Comparison of ENCODE assay signal across 8 mouse cellular contexts in the genomic region with DNA sequence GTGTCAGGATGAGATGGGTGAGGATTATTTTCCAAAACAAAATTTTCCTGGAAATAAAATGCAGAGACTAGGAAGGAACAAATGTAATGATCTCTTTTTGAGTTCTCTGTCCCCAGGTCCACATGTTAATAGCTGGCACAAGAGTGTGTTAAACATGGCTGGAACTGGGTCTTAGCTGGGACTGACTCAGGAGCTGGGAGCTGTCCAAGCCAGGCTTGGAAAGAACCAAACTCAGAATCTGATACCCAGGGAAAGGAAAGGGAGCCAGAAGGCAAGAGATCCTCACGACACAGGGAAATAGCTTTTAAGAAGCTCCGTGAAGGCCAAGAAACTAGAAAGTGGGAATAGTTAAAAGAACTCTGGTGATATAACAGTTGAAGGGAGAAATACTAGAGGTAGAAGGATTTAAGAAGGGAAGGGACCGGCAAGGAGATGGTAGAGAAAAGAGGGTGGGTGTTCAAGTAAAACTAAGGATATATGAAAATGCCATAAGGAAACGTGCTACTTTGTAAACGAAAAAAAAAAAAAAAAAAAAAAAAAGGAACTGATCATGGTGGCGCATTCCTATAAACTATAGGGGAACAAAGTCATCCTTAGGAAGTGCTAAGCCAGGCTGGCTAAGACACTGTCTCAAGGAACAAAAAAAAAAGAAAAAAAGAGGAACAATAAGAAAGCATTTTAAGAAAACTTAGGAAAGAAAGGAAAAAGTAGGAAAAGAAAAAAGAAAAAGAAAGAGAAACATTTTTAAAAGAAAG. TPM values are rescaled to one million over a fixed set of nuclear protein-coding genes. Genes with fewer than 3 reads are reported as not detected.
A peak's percentile ranks its signal among the peaks of the same experiment; 100 is the strongest.
DNase-seq lines count a peak whose midpoint lies in the region; ATAC-seq and TF ChIP-seq lines count a peak whose summit lies in the region.

No protein-coding gene starts in this region.

- H3K79me2 ChIP-seq in MEL (ENCODE audit: control insufficient read depth, insufficient read depth, low read length, poor library complexity), result peaks cover 21% of the 10 kb centered on the region

- ATAC-seq in cerebellum, adult (ENCODE audit: insufficient number of reproducible peaks, low FRiP score, low TSS enrichment), result no peak
- ATAC-seq in hindbrain, postnatal 0 days, result 0 out of 2 replicates have a peak, but pooled peaks have one; percentile 10
- peak; percentile 15; the same call in 1 of the 2 replicates for ATAC-seq in midbrain, postnatal 0 days (ENCODE audit: low FRiP score)

- H3K36me3 ChIP-seq in MEL (ENCODE audit: control insufficient read depth in 1 of 2, insufficient read depth in 2 of 2, low read length in 2 of 2), result peaks cover 0 to 10% of the 10 kb centered on the region in 2 experiments; a peak in 2 of 4 replicates
- H3K36me3 ChIP-seq in hindbrain, postnatal 0 days (ENCODE audit: insufficient read depth, low read length), result no peaks in the 10 kb centered on the region
- H3K36me3 ChIP-seq in midbrain, postnatal 0 days (ENCODE audit: insufficient read depth, low read length), result no peaks in the 10 kb centered on the region

- no peak for TF ChIP-seq POLR2A in MEL (IDR thresholded peaks at IDR 0.05; ENCODE audit: control insufficient read depth in 1 of 2, insufficient read depth in 1 of 2, low read depth in 1 of 2, low read length in 2 of 2, poor library complexity in 1 of 2)

- H3K4me2 ChIP-seq in hindbrain, postnatal 0 days (ENCODE audit: low read depth, low read length), result peak overlapping the region; percentile 81
- H3K4me2 ChIP-seq in midbrain, postnatal 0 days (ENCODE audit: low read depth, low read length, poor library complexity, severe bottlenecking), result peak overlapping the region; percentile 100

- no peaks in the 10 kb centered on the region for H3K27me3 ChIP-seq in MEL (ENCODE audit: control insufficient read depth in 1 of 2, insufficient read depth in 2 of 2, low read length in 2 of 2)
- H3K27me3 ChIP-seq in hindbrain, postnatal 0 days (ENCODE audit: insufficient read depth, low read length), result no peaks in the 10 kb centered on the region
- H3K27me3 ChIP-seq in midbrain, postnatal 0 days (ENCODE audit: insufficient read depth, low read length), result no peaks in the 10 kb centered on the region

- 20% methylated on average over 6 of the region's 6 CpGs for WGBS in hindbrain, postnatal 0 days
- 21% methylated on average over 6 of the region's 6 CpGs for WGBS in midbrain, postnatal 0 days

- peaks cover 0 to 17% of the 10 kb centered on the region in 2 experiments; a peak in 2 of 4 replicates for H3K4me1 ChIP-seq in MEL (ENCODE audit: control insufficient read depth in 1 of 2, insufficient read depth in 2 of 2, low read length in 2 of 2)
- H3K4me1 ChIP-seq in hindbrain, postnatal 0 days (ENCODE audit: insufficient read depth, low read length), result 0 out of 2 replicates have a peak, but pooled peaks cover 7% of the 10 kb centered on the region
- H3K4me1 ChIP-seq in midbrain, postnatal 0 days (ENCODE audit: insufficient read depth, low read length), result peaks cover 9% of the 10 kb centered on the region

- H3K9ac ChIP-seq in MEL (ENCODE audit: control insufficient read depth, low read depth, low read length, poor library complexity, severe bottlenecking), result peak overlapping the region; percentile 55
- H3K9ac ChIP-seq in hindbrain, postnatal 0 days (replicated peaks; ENCODE audit: low read length), result no peak overlapping the region; the same call in 1 of the 2 replicates
- no peak overlapping the region for H3K9ac ChIP-seq in midbrain, postnatal 0 days (replicated peaks; ENCODE audit: low read length, poor library complexity, severe bottlenecking)

- TF ChIP-seq CTCF in MEL (IDR thresholded peaks at IDR 0.05 in 2 of 3, conservative IDR thresholded peaks at IDR 0.05 in 1 of 3; ENCODE audit: control insufficient read depth in 1 of 3, insufficient read depth in 1 of 3, low read depth in 2 of 3, low read length in 3 of 3, poor library complexity in 1 of 3, severe bottlenecking in 1 of 3), result no peak
- TF ChIP-seq CTCF in gastrocnemius, adult 2 months (IDR thresholded peaks at IDR 0.05), result no peak
- TF ChIP-seq CTCF in hindbrain, postnatal 0 days (IDR thresholded peaks at IDR 0.05; ENCODE audit: low read depth), result no peak
- no peak for TF ChIP-seq CTCF in midbrain, postnatal 0 days (IDR thresholded peaks at IDR 0.05)

- H3K9me3 ChIP-seq in MEL (replicated peaks; ENCODE audit: insufficient read depth, low read length), result no peaks in the 10 kb centered on the region
- H3K9me3 ChIP-seq in hindbrain, postnatal 0 days (ENCODE audit: low read length), result no peaks in the 10 kb centered on the region
- no peaks in the 10 kb centered on the region for H3K9me3 ChIP-seq in midbrain, postnatal 0 days (ENCODE audit: low read length)

- intact Hi-C loops in gastrocnemius, adult 2 months (cut with DNase I), result loop anchor here (5.0 kb wide), 1 partner anchor 103 kb away; no protein-coding TSS in a partner anchor

- no peak for TF ChIP-seq RAD21 in MEL (IDR thresholded peaks at IDR 0.05; ENCODE audit: low read depth, low read length)

- no peak for TF ChIP-seq EP300 in MEL (IDR thresholded peaks at IDR 0.05; ENCODE audit: low read depth in 1 of 2, low read length in 2 of 2)

- DNase-seq in cerebellum, adult 18-20 months, result peak; percentile 26 to 30
- DNase-seq in MEL (ENCODE audit: low read depth, low spot score), result peak; percentile 37
- DNase-seq in gastrocnemius, adult 2 months, result peak; percentile 78
- no peak for DNase-seq in hindbrain, postnatal 0 days (ENCODE audit: low spot score)
- no peak for DNase-seq in midbrain, postnatal 0 days (ENCODE audit: low spot score)
- no peak for DNase-seq in urinary bladder, postnatal 4 days (ENCODE audit: low spot score in 2 of 2)
- DNase-seq in left cerebral cortex, adult 9 months (ENCODE audit: low spot score in 2 of 2), result no peak

- H3K27ac ChIP-seq in MEL (ENCODE audit: control insufficient read depth, low read depth, low read length), result no peak overlapping the region
- peak overlapping the region; percentile 96 for H3K27ac ChIP-seq in gastrocnemius, adult 2 months
- H3K27ac ChIP-seq in hindbrain, postnatal 0 days, result no peak overlapping the region
- no peak overlapping the region for H3K27ac ChIP-seq in midbrain, postnatal 0 days (ENCODE audit: low read depth, low read length)

- peak overlapping the region; percentile 84 to 97 for H3K4me3 ChIP-seq in MEL (ENCODE audit: control insufficient read depth in 1 of 2, insufficient read depth in 1 of 2, low read depth in 2 of 2, low read length in 2 of 2)
- peak overlapping the region; percentile 77 for H3K4me3 ChIP-seq in gastrocnemius, adult 2 months
- peak overlapping the region; percentile 90 for H3K4me3 ChIP-seq in hindbrain, postnatal 0 days (ENCODE audit: low read length)
- peak overlapping the region; percentile 69 for H3K4me3 ChIP-seq in midbrain, postnatal 0 days (ENCODE audit: low read depth, low read length)

TF ChIP-seq in MEL, 35 proteins besides CTCF, POLR2A, EP300 and RAD21 (continues in another document):
- no peak for TF ChIP-seq CHD1 (IDR thresholded peaks at IDR 0.05; ENCODE audit: low read depth, low read length)
- no peak for TF ChIP-seq JUND (IDR thresholded peaks at IDR 0.05; ENCODE audit: low read depth, low read length)
- TF ChIP-seq UBTF (IDR thresholded peaks at IDR 0.05; ENCODE audit: borderline replicate concordance, insufficient read depth, low read depth, low read length), result no peak
- no peak for TF ChIP-seq ZKSCAN1 (IDR thresholded peaks at IDR 0.05; ENCODE audit: low read depth, low read length)
- no peak for TF ChIP-seq ZC3H11A (IDR thresholded peaks at IDR 0.05; ENCODE audit: low read depth, low read length)
- no peak for TF ChIP-seq NELFE (IDR thresholded peaks at IDR 0.05; ENCODE audit: low read depth, low read length)
- no peak for TF ChIP-seq TBP (IDR thresholded peaks at IDR 0.05; ENCODE audit: low read depth, low read length)
- TF ChIP-seq MXI1 (IDR thresholded peaks at IDR 0.05; ENCODE audit: low read depth, low read length), result 0 out of 2 replicates have a peak, but pooled peaks have one; percentile 50
- 0 out of 2 replicates have a peak, but pooled peaks have one; percentile 19 for TF ChIP-seq MYC (IDR thresholded peaks at IDR 0.05; ENCODE audit: low read depth, low read length)
- no peak for TF ChIP-seq MAFK (IDR thresholded peaks at IDR 0.05; ENCODE audit: borderline replicate concordance, low read depth, low read length)
- no peak for TF ChIP-seq ETS1 (IDR thresholded peaks at IDR 0.05; ENCODE audit: low read depth, low read length)
- TF ChIP-seq MEF2A (IDR thresholded peaks at IDR 0.05; ENCODE audit: extremely low read depth, insufficient replicate concordance, low read depth, low read length, poor library complexity, severe bottlenecking), result no peak
- TF ChIP-seq SMC3 (IDR thresholded peaks at IDR 0.05; ENCODE audit: low read depth, low read length), result no peak
- no peak for TF ChIP-seq TAL1 (IDR thresholded peaks at IDR 0.05; ENCODE audit: low read length)
- no peak for TF ChIP-seq USF2 (IDR thresholded peaks at IDR 0.05; ENCODE audit: borderline replicate concordance in 1 of 2, insufficient read depth in 1 of 2, low read depth in 1 of 2, low read length in 2 of 2)
- no peak for TF ChIP-seq HCFC1 (IDR thresholded peaks at IDR 0.05; ENCODE audit: low read depth, low read length)
- peak; percentile 95 for TF ChIP-seq ZNF384 (IDR thresholded peaks at IDR 0.05; ENCODE audit: low read depth, low read length)
- peak; percentile 41; the same call in 1 of the 2 replicates for TF ChIP-seq SIN3A (IDR thresholded peaks at IDR 0.05; ENCODE audit: low read length)
- no peak for TF ChIP-seq USF1 (IDR thresholded peaks at IDR 0.05; ENCODE audit: low read depth, low read length)
- no peak for TF ChIP-seq RCOR1 (IDR thresholded peaks at IDR 0.05; ENCODE audit: low read depth, low read length)
- TF ChIP-seq BHLHE40 (IDR thresholded peaks at IDR 0.05; ENCODE audit: borderline replicate concordance, low read depth, low read length), result no peak
- no peak for TF ChIP-seq GABPA (IDR thresholded peaks at IDR 0.05; ENCODE audit: low read depth, low read length)
- TF ChIP-seq KAT2A (conservative IDR thresholded peaks at IDR 0.05; ENCODE audit: low read depth, low read length), result no peak
- TF ChIP-seq MYB (IDR thresholded peaks at IDR 0.05; ENCODE audit: low read depth, low read length), result no peak
- TF ChIP-seq E2F4 (IDR thresholded peaks at IDR 0.05; ENCODE audit: borderline replicate concordance, low read depth, low read length), result no peak

RNA-seq across cellular contexts. Expression of a gene that starts 0.5 kb away (rescaled TPM):
- 18.0 and 21.3 TPM in 2 replicates for total RNA-seq in MEL (2012; rRNA removed)
- 10 to 100 TPM in 1 of 2 experiments, not detected in 1; 21.5 TPM for polyA plus RNA-seq in MEL (2012; ENCODE audit: insufficient read depth in 1 of 2, insufficient read length in 2 of 2, low read depth in 1 of 2, low replicate concordance in 2 of 2, missing spikeins in 1 of 2)
- total RNA-seq in gastrocnemius, adult 2 months (2021), result 10 to 100 TPM in 1 of 2 experiments, 1 to 10 TPM in 1; 9.6 to 11.5 TPM
- total RNA-seq in hindbrain, postnatal 0 days (2014; rRNA removed), result 14.6 and 15.4 TPM in 2 replicates
- polyA plus RNA-seq in hindbrain, postnatal 0 days (2015; fragmentation: Nextera tagmentation; extraction: Ambion mirVana), result 6.1 and 7.4 TPM in 2 replicates
- 12.5 and 15.5 TPM in 2 replicates for total RNA-seq in midbrain, postnatal 0 days (2014; rRNA removed)
- 5.8 and 7.2 TPM in 2 replicates for polyA plus RNA-seq in midbrain, postnatal 0 days (2015; fragmentation: Nextera tagmentation; extraction: Ambion mirVana)

Comparison
In these comparisons a context has a peak if more than half of its experiments do, and no peak if none do; other contexts are left out.
1. DNase-seq: peak in cerebellum, adult 18-20 months (2 of 2), MEL (single experiment) and gastrocnemius, adult 2 months (single experiment); none in hindbrain, postnatal 0 days (single experiment), midbrain, postnatal 0 days (single experiment), urinary bladder, postnatal 4 days (0 of 2) and left cerebral cortex, adult 9 months (0 of 2).
2. Peak in every context shown above with its lines, with median percentiles within 50 percentile points of each other: H3K4me3 ChIP-seq.